Mouse (Mus musculus): Measurements from ENCODE around the gene Hivep3.

Gene Hivep3

GRCm38 (mm10) chr4:119733184-119733880, at the start of gene Hivep3:
Gene Hivep3 (plus strand): TSS chr4:119733784.
- peak; percentile 97 for DNase-seq (ENCODE audit: low read depth, low spot score)

GRCm38 (mm10) chr4:119685746-119686145, 47.8 kb upstream of the Hivep3 start:
- no peak for DNase-seq (ENCODE audit: low read depth, low spot score)

GRCm38 (mm10) chr4:119698339-119698738, 35.2 kb upstream of the Hivep3 start:
- DNase-seq (ENCODE audit: low read depth, low spot score) = no peak

- DNase-seq (ENCODE audit: low read depth, low spot score) = no peak
These were observed 32.2 kb upstream of the Hivep3 start for GRCm38 (mm10) chr4:119701269-119701954.

- DNase-seq (ENCODE audit: low read depth, low spot score) = no peak
These were observed 29.6 kb upstream of the Hivep3 start for GRCm38 (mm10) chr4:119703965-119704364.

- no peak for DNase-seq (ENCODE audit: low read depth, low spot score)
These were observed 26.3 kb upstream of the Hivep3 start for GRCm38 (mm10) chr4:119707326-119707725.

- peak; percentile 26 for DNase-seq (ENCODE audit: low read depth, low spot score)
These were observed 25.8 kb upstream of the Hivep3 start for GRCm38 (mm10) chr4:119707751-119708150.

- DNase-seq (ENCODE audit: low read depth, low spot score) = no peak
These were observed 23.4 kb upstream of the Hivep3 start for GRCm38 (mm10) chr4:119710208-119710607.

GRCm38 (mm10) chr4:119717443-119717842, 16.1 kb upstream of the Hivep3 start:
- DNase-seq (ENCODE audit: low read depth, low spot score) = no peak

- DNase-seq (ENCODE audit: low read depth, low spot score) = no peak
These were observed 12.1 kb upstream of the Hivep3 start for GRCm38 (mm10) chr4:119721531-119721930.

GRCm38 (mm10) chr4:119726074-119726473, 7.5 kb upstream of the Hivep3 start:
- DNase-seq (ENCODE audit: low read depth, low spot score) = no peak

GRCm38 (mm10) chr4:119727871-119728270, 5.7 kb upstream of the Hivep3 start:
- DNase-seq (ENCODE audit: low read depth, low spot score) = no peak

GRCm38 (mm10) chr4:119733942-119734341, 358 bp downstream of the Hivep3 start:
- no peak for DNase-seq (ENCODE audit: low read depth, low spot score)

- no peak for DNase-seq (ENCODE audit: low read depth, low spot score)
These were observed 768 bp downstream of the Hivep3 start for GRCm38 (mm10) chr4:119734352-119734751.

GRCm38 (mm10) chr4:119738641-119739040, 5.1 kb downstream of the Hivep3 start:
- DNase-seq (ENCODE audit: low read depth, low spot score) = no peak

GRCm38 (mm10) chr4:119739301-119740062, 5.9 kb downstream of the Hivep3 start:
- no peak for DNase-seq (ENCODE audit: low read depth, low spot score)

GRCm38 (mm10) chr4:119748341-119748740, 14.8 kb downstream of the Hivep3 start:
- no peak for DNase-seq (ENCODE audit: low read depth, low spot score)

GRCm38 (mm10) chr4:119750157-119750556, 16.6 kb downstream of the Hivep3 start:
- peak; percentile 79 for DNase-seq (ENCODE audit: low read depth, low spot score)

- no peak for DNase-seq (ENCODE audit: low read depth, low spot score)
These were observed 17.2 kb downstream of the Hivep3 start for GRCm38 (mm10) chr4:119750681-119751211.

GRCm38 (mm10) chr4:119751408-119752006, 17.9 kb downstream of the Hivep3 start:
- no peak for DNase-seq (ENCODE audit: low read depth, low spot score)

GRCm38 (mm10) chr4:119759574-119760233, 26.1 kb downstream of the Hivep3 start:
- no peak for DNase-seq (ENCODE audit: low read depth, low spot score)

All from R1 (cell line).